ENCODE assay signal across 8 mouse cellular contexts in the genomic region with DNA sequence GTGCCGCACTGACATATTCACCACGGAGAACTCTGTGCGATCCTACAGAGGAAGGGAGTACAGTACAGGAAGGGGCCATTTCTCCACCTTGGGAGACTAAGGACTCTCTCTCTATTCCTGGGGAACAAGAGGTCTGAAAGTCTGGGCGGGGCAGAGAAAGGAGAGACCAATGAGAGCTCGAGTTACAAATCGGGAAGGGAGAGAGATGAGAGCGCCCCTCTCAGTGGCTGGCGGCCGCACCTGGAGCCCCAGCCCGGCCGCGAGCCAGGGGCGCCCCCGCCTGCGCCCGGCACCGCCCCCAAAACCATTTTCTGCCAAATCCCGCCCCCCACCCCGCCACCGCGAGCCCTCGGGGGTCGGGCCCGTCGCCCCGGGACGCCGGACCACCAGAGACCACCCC. TPM values are rescaled to one million over a fixed set of nuclear protein-coding genes. Genes with fewer than 3 reads are reported as not detected.
DNase-seq lines count a peak whose midpoint lies in the region; ATAC-seq and TF ChIP-seq lines count a peak whose summit lies in the region.

No protein-coding gene starts in this region.

- no peak for TF ChIP-seq CTCF in heart, postnatal 0 days (IDR thresholded peaks at IDR 0.05; ENCODE audit: low read depth)
- no peak for TF ChIP-seq CTCF in liver, embryonic 14.5 days (IDR thresholded peaks at IDR 0.05; ENCODE audit: low read depth)
- no peak for TF ChIP-seq CTCF in testis, adult 2 months (IDR thresholded peaks at IDR 0.05; ENCODE audit: control insufficient read depth, insufficient read depth, insufficient replicate concordance, low read depth, low read length)

- ATAC-seq in forebrain, embryonic 12.5 days (ENCODE audit: low FRiP score): peak; percentile 90
- peak; percentile 78 for ATAC-seq in heart, postnatal 0 days (ENCODE audit: insufficient read depth, low read depth)
- peak; percentile 78 for ATAC-seq in liver, embryonic 14.5 days (ENCODE audit: insufficient read depth)
- peak; percentile 80 for ATAC-seq in neural tube, embryonic 14.5 days (ENCODE audit: low read depth)

- peak overlapping the region; percentile 76 for H3K4me2 ChIP-seq in forebrain, embryonic 12.5 days
- peak overlapping the region; percentile 75 for H3K4me2 ChIP-seq in heart, postnatal 0 days (ENCODE audit: low read depth, low read length)
- peak overlapping the region; percentile 90 for H3K4me2 ChIP-seq in liver, embryonic 14.5 days (ENCODE audit: low read depth)
- H3K4me2 ChIP-seq in neural tube, embryonic 14.5 days (ENCODE audit: low read depth, low read length): peak overlapping the region; percentile 43

- H3K4me1 ChIP-seq in forebrain, embryonic 12.5 days: peaks cover 21% of the 10 kb centered on the region
- H3K4me1 ChIP-seq in heart, postnatal 0 days (ENCODE audit: control insufficient read depth, insufficient read depth): peaks cover 14% of the 10 kb centered on the region
- peaks cover 0 to 4% of the 10 kb centered on the region in 2 experiments; a peak in 1 of 4 replicates for H3K4me1 ChIP-seq in liver, embryonic 14.5 days (replicated peaks; ENCODE audit: control insufficient read depth in 2 of 2, insufficient read depth in 2 of 2, low read length in 1 of 2)
- peaks cover 10% of the 10 kb centered on the region for H3K4me1 ChIP-seq in neural tube, embryonic 14.5 days (ENCODE audit: control insufficient read depth, insufficient read depth, low read length)
- peaks cover 5% of the 10 kb centered on the region for H3K4me1 ChIP-seq in testis, adult 2 months (ENCODE audit: control insufficient read depth, insufficient read depth, low read length)

- peak overlapping the region; percentile 97 for H3K9ac ChIP-seq in forebrain, embryonic 12.5 days
- H3K9ac ChIP-seq in heart, postnatal 0 days (replicated peaks; ENCODE audit: low read depth, low read length): peak overlapping the region; percentile 90
- H3K9ac ChIP-seq in liver, embryonic 14.5 days (replicated peaks): peak overlapping the region; percentile 65
- peak overlapping the region; percentile 99 for H3K9ac ChIP-seq in neural tube, embryonic 14.5 days (replicated peaks; ENCODE audit: low read depth, low read length)

- H3K27me3 ChIP-seq in forebrain, embryonic 12.5 days: no peaks in the 10 kb centered on the region
- H3K27me3 ChIP-seq in heart, postnatal 0 days (ENCODE audit: control insufficient read depth, insufficient read depth, low read length): no peaks in the 10 kb centered on the region
- H3K27me3 ChIP-seq in liver, embryonic 14.5 days (ENCODE audit: control insufficient read depth, insufficient read depth, low read length): peaks cover 18% of the 10 kb centered on the region
- no peaks in the 10 kb centered on the region for H3K27me3 ChIP-seq in neural tube, embryonic 14.5 days (ENCODE audit: control insufficient read depth, insufficient read depth, low read length)
- H3K27me3 ChIP-seq in testis, adult 2 months (ENCODE audit: control insufficient read depth, insufficient read depth, low read length): no peaks in the 10 kb centered on the region

- peak overlapping the region; percentile 97 for H3K27ac ChIP-seq in forebrain, embryonic 12.5 days
- H3K27ac ChIP-seq in heart, postnatal 0 days (ENCODE audit: low read depth): peak overlapping the region; percentile 98
- peak overlapping the region; percentile 35; the same call in 1 of the 2 replicates for H3K27ac ChIP-seq in liver, embryonic 14.5 days
- H3K27ac ChIP-seq in neural tube, embryonic 14.5 days (ENCODE audit: low read depth, low read length): peak overlapping the region; percentile 96
- H3K27ac ChIP-seq in testis, adult 2 months (ENCODE audit: control insufficient read depth, insufficient read depth, low read depth, low read length): peak overlapping the region; percentile 32; the same call in 1 of the 2 replicates

- WGBS in forebrain, embryonic 12.5 days: 3% methylated on average over 20 of the region's 28 CpGs
- under 1% methylated on average over 16 of the region's 28 CpGs for WGBS in heart, postnatal 0 days
- WGBS in liver, embryonic 14.5 days (ENCODE audit: insufficient replicate concordance): 2% methylated on average over 26 of the region's 28 CpGs
- under 1% methylated on average over 22 of the region's 28 CpGs for WGBS in neural tube, embryonic 14.5 days

- no peak for TF ChIP-seq EP300 in heart, postnatal 0 days (IDR thresholded peaks at IDR 0.05; ENCODE audit: low read depth)
- TF ChIP-seq EP300 in liver, embryonic 14.5 days (IDR thresholded peaks at IDR 0.05; ENCODE audit: low read depth): no peak

- peak; percentile 12; the same call in 1 of the 2 replicates for TF ChIP-seq POLR2A in testis, adult 2 months (IDR thresholded peaks at IDR 0.05; ENCODE audit: control insufficient read depth, low read depth, low read length)

- peak; percentile 90 for DNase-seq in ES-CJ7 (ENCODE audit: low read depth, low spot score)
- peak; percentile 81 for DNase-seq in c-Kit-positive CD71-positive TER-119-positive erythroid progenitor cells, embryonic 14.5 days (ENCODE audit: low spot score)
- DNase-seq in heart, postnatal 0 days (ENCODE audit: low spot score): peak; percentile 88
- peak; percentile 90 to 93 for DNase-seq in kidney, postnatal 36 days
- peak; percentile 59 to 61 (median 59) for DNase-seq in liver, embryonic 14.5 days (ENCODE audit: low read depth in 3 of 3, low spot score in 3 of 3)

- peak overlapping the region; percentile 96 for H3K4me3 ChIP-seq in forebrain, embryonic 12.5 days (replicated peaks)
- H3K4me3 ChIP-seq in heart, postnatal 0 days (ENCODE audit: low read depth, low read length): peak overlapping the region; percentile 76
- H3K4me3 ChIP-seq in liver, embryonic 14.5 days (ENCODE audit: insufficient read depth in 1 of 2, low read depth in 2 of 2, low read length in 2 of 2): peak overlapping the region; percentile 74 to 79
- H3K4me3 ChIP-seq in neural tube, embryonic 14.5 days (ENCODE audit: low read depth, low read length): peak overlapping the region; percentile 99
- peak overlapping the region; percentile 97 for H3K4me3 ChIP-seq in testis, adult 2 months (ENCODE audit: control insufficient read depth, low read depth, low read length)

- H3K9me3 ChIP-seq in forebrain, embryonic 12.5 days: no peaks in the 10 kb centered on the region
- H3K9me3 ChIP-seq in heart, postnatal 0 days (replicated peaks; ENCODE audit: control insufficient read depth, low read length): no peaks in the 10 kb centered on the region
- no peaks in the 10 kb centered on the region for H3K9me3 ChIP-seq in liver, embryonic 14.5 days (ENCODE audit: control insufficient read depth, low read length)
- H3K9me3 ChIP-seq in neural tube, embryonic 14.5 days (ENCODE audit: control insufficient read depth, low read length): no peaks in the 10 kb centered on the region

- peaks cover 41% of the 10 kb centered on the region for H3K36me3 ChIP-seq in forebrain, embryonic 12.5 days (replicated peaks)
- H3K36me3 ChIP-seq in heart, postnatal 0 days (replicated peaks; ENCODE audit: control insufficient read depth, insufficient read depth, low read length): peaks cover 33% of the 10 kb centered on the region
- H3K36me3 ChIP-seq in liver, embryonic 14.5 days (replicated peaks; ENCODE audit: control insufficient read depth, insufficient read depth, low read depth): no peaks in the 10 kb centered on the region; the same call in 1 of the 2 replicates
- peaks cover 9% of the 10 kb centered on the region for H3K36me3 ChIP-seq in neural tube, embryonic 14.5 days (ENCODE audit: control insufficient read depth, insufficient read depth, low read length)
- no peaks in the 10 kb centered on the region for H3K36me3 ChIP-seq in testis, adult 2 months (ENCODE audit: control insufficient read depth, insufficient read depth, low read length)

RNA-seq across cellular contexts. Expression of a gene that starts 1.0 kb away (rescaled TPM):
- 212 and 217 TPM in 2 replicates for polyA plus RNA-seq in forebrain, embryonic 12.5 days (2016; fragmentation: Nextera tagmentation; extraction: Ambion mirVana)
- 69.0 and 72.1 TPM in 2 replicates for total RNA-seq in heart, postnatal 0 days (2014; rRNA removed; ENCODE audit: low replicate concordance)
- 53.0 and 55.9 TPM in 2 replicates for polyA plus RNA-seq in heart, postnatal 0 days (2015; fragmentation: Nextera tagmentation; extraction: Ambion mirVana)
- 4.8 and 7.3 TPM in 2 replicates for polyA plus RNA-seq in liver, embryonic 14.5 days (2012; rRNA removed)
- 12.3 and 14.3 TPM in 2 replicates for polyA plus RNA-seq in liver, embryonic 14.5 days (2014; fragmentation: Nextera tagmentation; extraction: Ambion mirVana)
- polyA plus RNA-seq in neural tube, embryonic 14.5 days (2014; fragmentation: Nextera tagmentation; extraction: Ambion mirVana): 310 and 332 TPM in 2 replicates
- 25.3 and 26.6 TPM in 2 replicates for polyA plus RNA-seq in testis, adult 2 months (2012; rRNA removed)

RNA-seq across cellular contexts. Expression of a gene that starts 46.2 kb away (rescaled TPM):
- polyA plus RNA-seq in forebrain, embryonic 12.5 days (2016; fragmentation: Nextera tagmentation; extraction: Ambion mirVana): 799 and 857 TPM in 2 replicates
- 56.7 and 76.8 TPM in 2 replicates for total RNA-seq in heart, postnatal 0 days (2014; rRNA removed; ENCODE audit: low replicate concordance)
- 157 and 159 TPM in 2 replicates for polyA plus RNA-seq in heart, postnatal 0 days (2015; fragmentation: Nextera tagmentation; extraction: Ambion mirVana)
- 35.6 and 58.7 TPM in 2 replicates for polyA plus RNA-seq in liver, embryonic 14.5 days (2012; rRNA removed)
- polyA plus RNA-seq in liver, embryonic 14.5 days (2014; fragmentation: Nextera tagmentation; extraction: Ambion mirVana): 120 and 122 TPM in 2 replicates
- polyA plus RNA-seq in neural tube, embryonic 14.5 days (2014; fragmentation: Nextera tagmentation; extraction: Ambion mirVana): 255 and 354 TPM in 2 replicates
- 16.3 and 17.3 TPM in 2 replicates for polyA plus RNA-seq in testis, adult 2 months (2012; rRNA removed)

Comparison
In these comparisons a context has a peak if more than half of its experiments do, and no peak if none do; other contexts are left out.
1. Peak in every context shown above with its lines: DNase-seq, ATAC-seq, H3K4me3 ChIP-seq and H3K27ac ChIP-seq.
2. H3K27ac ChIP-seq: peak in every context shown above with its lines; median percentile 98 in heart, postnatal 0 days; 97 in forebrain, embryonic 12.5 days; 96 in neural tube, embryonic 14.5 days; 35 in liver, embryonic 14.5 days; 32 in testis, adult 2 months.